Mouse (Mus musculus) midbrain, postnatal 0 days (tissue): ENCODE measurements around the gene Adgrl3. TPM values are rescaled to one million over a fixed set of nuclear protein-coding genes. Genes with fewer than 3 reads are reported as not detected.

Source experiments
- ATAC-seq: fragments of 200-750 bp; cut with Nextera tagmentation; 2 replicates; pipeline ENCODE4 v1.8.0; 2017; ENCODE audit warnings: moderate number of reproducible peaks, mild to moderate bottlenecking, moderate TSS enrichment, moderate library complexity; ENCODE audit not compliant: low FRiP score
- DNase-seq: peaks from one replicate; pipeline ENCODE4 v3.0.0-alpha.2; 2015; ENCODE audit warnings: low spot score
- H3K27ac ChIP-seq: fragments of 300-500 bp; sonication (generic); 2 replicates; pipeline ENCODE4 v1.5.1; 2014; ENCODE audit warnings: low read depth, mild to moderate bottlenecking, low read length, mixed read lengths
- H3K27me3 ChIP-seq: fragments of 300-500 bp; sonication (generic); 2 replicates; pipeline ENCODE4 v1.6.1; 2014; ENCODE audit warnings: low read length, control low read depth, mixed read lengths; ENCODE audit not compliant: insufficient read depth
- H3K36me3 ChIP-seq: fragments of 300-500 bp; sonication (generic); 2 replicates; pipeline ENCODE4 v1.6.1; 2014; ENCODE audit warnings: low read length, control low read depth, mixed read lengths; ENCODE audit not compliant: insufficient read depth
- H3K4me1 ChIP-seq: fragments of 300-500 bp; sonication (generic); 2 replicates; pipeline ENCODE4 v1.6.1; 2014; ENCODE audit warnings: mild to moderate bottlenecking, control low read depth, antibody characterized with exemption, low read length, mixed read lengths; ENCODE audit not compliant: insufficient read depth
- H3K4me2 ChIP-seq: fragments of 300-500 bp; sonication (generic); 2 replicates; pipeline ENCODE4 v1.6.1; 2014; ENCODE audit warnings: low read depth, mild to moderate bottlenecking, low read length, mixed read lengths; ENCODE audit not compliant: poor library complexity, severe bottlenecking
- H3K4me3 ChIP-seq: fragments of 300-500 bp; sonication (generic); 2 replicates; pipeline ENCODE4 v1.5.1; 2014; ENCODE audit warnings: low read depth, mild to moderate bottlenecking, low read length, moderate library complexity
- H3K9ac ChIP-seq: fragments of 300-500 bp; sonication (generic); replicated peaks from 2 replicates; pipeline ENCODE4 v1.6.1; 2014; ENCODE audit warnings: mild to moderate bottlenecking, low read length, moderate library complexity, mixed read lengths; ENCODE audit not compliant: poor library complexity, severe bottlenecking
- H3K9me3 ChIP-seq: fragments of 300-500 bp; sonication (generic); 2 replicates; pipeline ENCODE4 v1.6.1; 2016; ENCODE audit warnings: low read length, control low read depth
- CTCF ChIP-seq: IDR thresholded peaks from 2 replicates; pipeline ENCODE4 v1.5.1; 2016; ENCODE audit warnings: antibody characterized with exemption, mild to moderate bottlenecking
- WGBS: fragments of 180-500 bp; shearing (Covaris S2); extraction: QIAGEN DNeasy Blood & Tissue Kit; methylation state at CpG from one replicate; pipeline ENCODE4 v1.1.7; 2014; 5-methylcytosine and 5-hydroxymethylcytosine counted together
- polyA plus RNA-seq: library from polyadenylated mRNA; unstranded; fragments of >200 nt; fragmentation: Nextera tagmentation; extraction: Ambion mirVana; gene quantifications from 2 replicates; pipeline ENCODE4 v1.2.1, GENCODE M21; 2015
- total RNA-seq: library from RNA; depleted of rRNA; stranded (reverse); fragments of >200 nt; gene quantifications from 2 replicates; pipeline ENCODE4 v1.2.3, GENCODE M21; 2014

Gene Adgrl3
- total and polyA plus RNA-seq, 2 experiments from 2014 or later, result 57.2 to 338 TPM

DNA sequence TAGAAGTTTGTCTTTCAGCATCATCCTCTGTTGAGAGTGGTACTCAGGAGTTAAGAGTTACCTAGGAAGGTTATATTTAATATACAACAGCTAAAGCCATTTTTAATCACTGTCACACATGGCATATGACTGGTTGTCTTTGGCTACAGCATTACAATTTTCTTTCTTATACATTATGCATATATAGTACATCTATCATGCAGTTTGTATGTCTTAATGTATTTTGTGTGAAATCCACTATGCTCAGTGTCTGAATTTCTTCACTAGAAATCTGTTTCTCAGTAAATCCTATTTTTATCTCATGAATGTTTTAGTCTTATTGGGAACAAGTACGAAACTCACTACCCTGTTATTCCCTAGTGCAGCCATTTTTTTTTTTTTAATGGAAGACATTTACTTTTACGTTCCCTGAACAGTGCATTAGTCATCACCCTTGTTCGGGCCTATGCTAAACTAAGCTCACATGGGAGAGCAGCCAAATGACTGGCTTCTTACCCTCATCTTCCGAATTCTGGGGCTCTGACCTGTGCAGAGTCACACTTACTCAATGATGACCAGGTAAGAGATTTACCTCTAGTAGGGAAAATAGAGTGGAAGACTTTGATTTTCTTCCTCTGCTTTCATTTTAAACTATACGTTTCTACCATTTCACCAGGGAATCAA is 63.9 kb downstream of the Adgrl3 start:
- no peaks in the 10 kb centered on the region for H3K9me3 ChIP-seq
- DNase-seq, result no peak
- ATAC-seq, result no peak
- H3K9ac ChIP-seq, result no peak overlapping the region
- no peak overlapping the region for H3K4me2 ChIP-seq
- no peaks in the 10 kb centered on the region for H3K36me3 ChIP-seq
- no peaks in the 10 kb centered on the region for H3K4me1 ChIP-seq
- no peak overlapping the region for H3K27ac ChIP-seq
- TF ChIP-seq CTCF, result no peak
- H3K4me3 ChIP-seq, result no peak overlapping the region
- H3K27me3 ChIP-seq, result no peaks in the 10 kb centered on the region
- 76% methylated on average over 5 of the region's 5 CpGs for WGBS

GRCm38 (mm10) chr5:81085152-81085551 is 65.2 kb downstream of the Adgrl3 start:
- no peak for ATAC-seq
- no peak overlapping the region for H3K9ac ChIP-seq
- no peak overlapping the region for H3K27ac ChIP-seq
- H3K4me1 ChIP-seq, result no peaks in the 10 kb centered on the region
- H3K27me3 ChIP-seq, result no peaks in the 10 kb centered on the region
- no peaks in the 10 kb centered on the region for H3K36me3 ChIP-seq
- no peak for TF ChIP-seq CTCF
- no peak overlapping the region for H3K4me2 ChIP-seq
- WGBS, result 65% methylated on average over 4 of the region's 4 CpGs
- H3K9me3 ChIP-seq, result no peaks in the 10 kb centered on the region
- peak; percentile 48 for DNase-seq
- no peak overlapping the region for H3K4me3 ChIP-seq

- DNase-seq (no peak), ATAC-seq (no peak)
- Histone ChIP-seq H3K4me1 (no peaks in the 10 kb centered on the region), H3K4me3 (no peak overlapping the region), H3K27me3 (no peaks in the 10 kb centered on the region), H3K36me3 (no peaks in the 10 kb centered on the region), H3K9me3 (no peaks in the 10 kb centered on the region), H3K4me2 (no peak overlapping the region), H3K27ac (no peak overlapping the region), H3K9ac (no peak overlapping the region)
- no peak for TF ChIP-seq CTCF
- 75% methylated on average over 2 of the region's 2 CpGs for WGBS
These were observed 68.7 kb downstream of the Adgrl3 start for GRCm38 (mm10) chr5:81088667-81089066.

GRCm38 (mm10) chr5:81094618-81095017 is 74.7 kb downstream of the Adgrl3 start:
- 87% methylated on average over 3 of the region's 3 CpGs for WGBS
- H3K4me2 ChIP-seq, result no peak overlapping the region
- TF ChIP-seq CTCF, result no peak

DNA sequence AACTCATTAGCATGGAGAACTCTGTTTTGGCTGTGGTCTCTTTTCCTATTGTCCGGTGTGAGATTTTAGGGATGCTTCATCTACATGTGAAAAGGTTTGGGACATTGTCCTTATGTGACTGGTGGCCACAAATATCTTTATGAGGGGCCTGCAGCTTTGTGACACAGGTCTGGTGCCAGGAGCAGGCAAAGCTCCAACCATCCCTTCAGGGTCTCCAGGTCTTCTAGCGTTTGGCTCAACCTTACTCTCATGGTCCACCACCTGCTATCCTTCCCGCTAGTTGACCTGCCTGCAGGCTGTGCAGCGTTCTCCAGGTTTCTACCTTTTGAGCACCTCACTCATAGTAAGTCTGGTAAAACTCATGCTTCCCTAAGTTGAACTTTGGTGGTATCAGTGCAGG is 77.2 kb downstream of the Adgrl3 start:
- no peaks in the 10 kb centered on the region for H3K36me3 ChIP-seq
- no peak overlapping the region for H3K27ac ChIP-seq
- no peak overlapping the region for H3K4me2 ChIP-seq
- no peak for ATAC-seq
- no peaks in the 10 kb centered on the region for H3K4me1 ChIP-seq
- H3K4me3 ChIP-seq, result no peak overlapping the region
- H3K9ac ChIP-seq, result no peak overlapping the region
- TF ChIP-seq CTCF, result no peak
- 91% methylated on average over 4 of the region's 4 CpGs for WGBS
- H3K9me3 ChIP-seq, result no peaks in the 10 kb centered on the region
- DNase-seq, result no peak
- no peaks in the 10 kb centered on the region for H3K27me3 ChIP-seq

More at GRCm38 (mm10) chr5:81094618-81095017, 74.7 kb downstream of the Adgrl3 start:
- no peaks in the 10 kb centered on the region for H3K27me3 ChIP-seq
- no peak overlapping the region for H3K27ac ChIP-seq
- no peaks in the 10 kb centered on the region for H3K36me3 ChIP-seq
- H3K4me1 ChIP-seq, result no peaks in the 10 kb centered on the region
- H3K9me3 ChIP-seq, result no peaks in the 10 kb centered on the region
- ATAC-seq (no peak), DNase-seq (no peak)
- no peak overlapping the region for H3K9ac ChIP-seq
- H3K4me3 ChIP-seq, result no peak overlapping the region

DNA sequence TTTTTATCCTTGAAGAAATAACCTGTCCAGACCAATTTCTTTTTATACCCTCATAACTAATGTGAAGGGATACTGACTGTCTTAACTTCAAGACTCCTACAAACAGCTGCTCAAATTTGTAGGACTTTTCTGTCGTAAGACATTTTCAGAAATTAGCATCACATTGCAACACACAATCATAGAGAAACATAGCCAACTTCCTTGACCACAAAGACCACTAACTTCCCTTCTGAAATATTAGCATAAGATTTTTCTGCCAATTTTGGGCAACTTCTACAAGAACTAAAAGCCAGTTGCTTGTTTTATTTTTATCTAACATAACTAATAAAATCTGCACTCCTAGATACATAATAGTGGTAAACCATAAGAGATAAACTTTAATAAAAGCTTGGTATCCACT is 87.5 kb downstream of the Adgrl3 start:
- Histone ChIP-seq H3K4me1 (no peaks in the 10 kb centered on the region), H3K27me3 (no peaks in the 10 kb centered on the region), H3K4me2 (no peak overlapping the region), H3K36me3 (no peaks in the 10 kb centered on the region), H3K9ac (no peak overlapping the region), H3K27ac (no peak overlapping the region), H3K4me3 (no peak overlapping the region), H3K9me3 (no peaks in the 10 kb centered on the region)
- ATAC-seq, result no peak
- DNase-seq, result no peak
- WGBS, result 91% methylated on average over 1 of the region's 1 CpGs
- TF ChIP-seq CTCF, result no peak
